Mouse (Mus musculus) hindbrain, embryonic 16.5 days (tissue): ENCODE results near the gene Sart1. TPM values are rescaled to one million over a fixed set of nuclear protein-coding genes. Genes with fewer than 3 reads are reported as not detected.
"Not testable (repeated sequence)": the region's sequence is repeated elsewhere in the genome, so short reads cannot be mapped to it uniquely, and the experiment has no call there.

Experiments used
- ATAC-seq: fragments of 200-750 bp; cut with Nextera tagmentation; 2 replicates; pipeline ENCODE4 v1.8.0; 2017; ENCODE audit warnings: moderate TSS enrichment, moderate library complexity
- H3K27ac ChIP-seq: fragments of 300-500 bp; sonication (generic); 2 replicates; pipeline ENCODE4 v1.5.1; 2014; ENCODE audit warnings: low read depth, mild to moderate bottlenecking, control low read depth, low read length, moderate library complexity
- H3K27me3 ChIP-seq: fragments of 300-500 bp; sonication (generic); replicated peaks from 2 replicates; pipeline ENCODE4 v1.6.1; 2014; ENCODE audit warnings: low read length; ENCODE audit not compliant: control insufficient read depth, insufficient read depth
- H3K36me3 ChIP-seq: fragments of 300-500 bp; sonication (generic); 2 replicates; pipeline ENCODE4 v1.6.1; 2014; ENCODE audit warnings: mild to moderate bottlenecking, low read length, moderate library complexity, mixed read lengths; ENCODE audit not compliant: control insufficient read depth, insufficient read depth
- H3K4me1 ChIP-seq: fragments of 300-500 bp; sonication (generic); 2 replicates; pipeline ENCODE4 v1.6.1; 2014; ENCODE audit warnings: low read depth, low read length; ENCODE audit not compliant: control insufficient read depth, insufficient read depth
- H3K4me2 ChIP-seq: fragments of 300-500 bp; sonication (generic); 2 replicates; pipeline ENCODE4 v1.6.1; 2014; ENCODE audit warnings: mild to moderate bottlenecking, low read length, control low read depth, moderate library complexity
- H3K4me3 ChIP-seq: fragments of 300-500 bp; sonication (generic); 2 replicates; pipeline ENCODE4 v1.5.1; 2014; ENCODE audit warnings: mild to moderate bottlenecking, low read length, control low read depth, moderate library complexity
- H3K9ac ChIP-seq: fragments of 300-500 bp; sonication (generic); 2 replicates; pipeline ENCODE4 v1.6.1; 2014; ENCODE audit warnings: low read depth, mild to moderate bottlenecking, control low read depth, low read length, moderate library complexity
- H3K9me3 ChIP-seq: fragments of 300-500 bp; sonication (generic); 2 replicates; pipeline ENCODE4 v1.6.1; 2014; ENCODE audit warnings: mild to moderate bottlenecking, low read length, moderate library complexity; ENCODE audit not compliant: control insufficient read depth
- WGBS: fragments of 180-500 bp; shearing (Covaris S2); extraction: QIAGEN DNeasy Blood & Tissue Kit; methylation state at CpG from one replicate; pipeline ENCODE4 v1.1.7; 2014; 5-methylcytosine and 5-hydroxymethylcytosine counted together
- polyA plus RNA-seq: library from polyadenylated mRNA; unstranded; fragments of >200 nt; fragmentation: Nextera tagmentation; extraction: Ambion mirVana; gene quantifications from 2 replicates; pipeline ENCODE4 v1.2.1, GENCODE M21; 2015

The Sart1 gene
- polyA plus RNA-seq, 1 experiment from 2014 or later: 66.0 TPM

DNA sequence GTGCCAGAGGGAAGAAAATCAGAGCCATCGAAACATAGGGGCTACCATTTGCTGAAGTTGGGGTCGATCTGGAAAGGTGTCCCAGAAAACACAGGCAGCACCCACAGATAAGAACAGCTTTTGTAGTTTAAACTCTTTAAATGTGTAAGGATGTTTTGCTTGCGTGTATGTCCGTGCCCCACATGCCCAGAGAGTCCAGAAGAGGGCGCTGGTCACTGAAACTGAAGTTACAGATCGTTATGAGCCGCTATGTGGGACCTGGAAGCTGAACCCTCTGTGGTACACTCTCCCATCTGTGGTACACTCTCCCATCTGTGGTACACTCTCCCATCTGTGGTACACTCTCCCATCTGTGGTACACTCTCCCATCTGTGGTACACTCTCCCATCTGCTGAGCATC, 18.6 kb upstream of the Sart1 start:
- WGBS: 15% methylated on average over 7 of the region's 7 CpGs
- H3K4me3 ChIP-seq: peak overlapping the region; percentile 60
- no peaks in the 10 kb centered on the region for H3K36me3 ChIP-seq
- peak overlapping the region; percentile 73 for H3K4me2 ChIP-seq
- H3K9ac ChIP-seq: peak overlapping the region; percentile 73
- no peaks in the 10 kb centered on the region for H3K27me3 ChIP-seq
- ATAC-seq: peak; percentile 50; the same call in 1 of the 2 replicates
- peak overlapping the region; percentile 85 for H3K27ac ChIP-seq
- peaks cover 13% of the 10 kb centered on the region for H3K4me1 ChIP-seq
- H3K9me3 ChIP-seq: no peaks in the 10 kb centered on the region

DNA sequence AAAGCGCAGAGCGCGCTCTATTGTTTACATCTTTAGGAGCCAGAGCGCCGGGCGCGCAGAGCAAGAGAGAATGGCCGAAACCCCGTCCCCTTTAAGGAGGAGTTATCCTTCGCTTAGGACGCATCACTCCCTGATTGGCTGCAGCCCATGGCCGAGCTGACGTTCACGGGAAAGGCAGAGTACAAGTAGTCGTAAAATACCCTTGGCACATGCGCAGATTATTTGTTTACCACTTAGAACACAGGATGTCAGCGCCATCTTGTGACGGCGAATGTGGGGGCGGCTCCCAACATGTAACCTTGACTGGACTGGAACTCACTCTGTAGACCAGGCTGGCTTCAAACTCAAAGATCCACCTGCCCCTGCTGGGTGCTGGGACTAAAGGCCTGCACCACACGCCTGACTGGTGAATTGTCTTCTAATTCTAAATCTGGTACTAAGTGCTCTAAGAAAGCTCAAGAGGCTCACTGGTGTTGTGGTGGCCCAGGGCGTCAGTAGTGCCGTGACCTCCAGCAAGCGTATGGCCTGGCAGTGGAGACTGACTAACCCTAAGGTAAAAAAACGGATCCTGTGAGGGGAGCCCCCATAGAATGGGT, 18.1 kb upstream of the Sart1 start:
- Histone ChIP-seq H3K4me3 (peak overlapping the region; percentile 60), H3K4me1 (peaks cover 13% of the 10 kb centered on the region), H3K27ac (peak overlapping the region; percentile 85), H3K9ac (peak overlapping the region; percentile 73), H3K4me2 (peak overlapping the region; percentile 73)
- H3K27me3 ChIP-seq, H3K9me3 ChIP-seq, H3K36me3 ChIP-seq: not testable (repeated sequence)
- 12% methylated on average over 20 of the region's 25 CpGs for WGBS
- peak; percentile 87 for ATAC-seq

DNA sequence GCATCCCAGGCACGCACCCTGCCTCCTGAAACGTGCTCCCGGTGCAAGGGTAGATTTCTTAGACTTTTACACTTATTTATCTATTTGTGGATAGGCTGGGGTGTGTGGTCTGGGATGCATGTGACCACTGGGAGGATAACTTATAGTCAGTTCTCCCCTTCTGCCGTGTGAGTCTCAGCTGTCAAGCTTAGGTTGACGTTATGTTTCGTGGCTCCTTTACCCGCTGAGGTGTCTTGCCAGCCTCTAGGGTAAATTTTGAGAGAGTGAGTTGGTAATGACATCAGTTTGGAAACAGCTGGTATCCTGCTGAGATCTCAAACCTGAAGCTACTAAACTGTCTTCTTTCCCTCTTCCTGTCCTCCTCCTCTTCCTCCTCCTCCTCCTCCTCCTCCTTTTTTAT, 17.4 kb upstream of the Sart1 start:
- H3K27ac ChIP-seq: peak overlapping the region; percentile 31; the same call in 1 of the 2 replicates
- H3K9me3 ChIP-seq: no peaks in the 10 kb centered on the region
- H3K4me2 ChIP-seq: peak overlapping the region; percentile 56
- 27% methylated on average over 7 of the region's 7 CpGs for WGBS
- no peaks in the 10 kb centered on the region for H3K27me3 ChIP-seq
- H3K36me3 ChIP-seq: no peaks in the 10 kb centered on the region
- ATAC-seq: no peak
- H3K4me3 ChIP-seq: peak overlapping the region; percentile 34
- peak overlapping the region; percentile 46; the same call in 1 of the 2 replicates for H3K9ac ChIP-seq
- H3K4me1 ChIP-seq: peaks cover 13% of the 10 kb centered on the region

DNA sequence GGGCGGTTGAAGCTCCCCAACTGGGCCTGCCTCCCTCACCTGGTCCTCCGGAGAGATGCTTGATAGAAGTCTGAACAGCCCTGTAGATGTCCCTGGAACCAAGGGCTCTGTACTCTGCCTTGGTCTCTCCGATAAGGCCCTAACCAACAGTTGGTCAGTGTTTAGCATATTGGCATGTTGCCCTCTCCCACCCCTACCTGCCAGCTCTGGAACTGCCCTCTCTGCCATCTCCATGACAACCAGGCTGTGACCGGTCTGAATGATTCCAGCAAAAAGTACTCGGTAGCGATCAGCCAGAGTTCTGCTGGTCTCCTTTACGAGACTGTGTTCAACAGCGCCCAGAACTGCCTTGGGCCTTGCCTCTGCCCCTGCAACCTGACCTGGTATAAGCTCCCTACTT, 13.8 kb upstream of the Sart1 start, which contains the start of gene Tsga10ip:
Tsga10ip (minus strand) TSS at position 234 of the 400 bp plus-strand sequence.
- WGBS: 70% methylated on average over 8 of the region's 8 CpGs
- H3K4me3 ChIP-seq: no peak within 1 kb of the TSS
- H3K9ac ChIP-seq: no peak within 1 kb of the TSS
- H3K4me2 ChIP-seq: no peak within 1 kb of the TSS
- no peaks in the 10 kb centered on the region for H3K9me3 ChIP-seq
- no peak within 1 kb of the TSS for H3K27ac ChIP-seq
- no peaks in the 10 kb centered on the region for H3K27me3 ChIP-seq
- no peak for ATAC-seq
- peaks cover 5% of the 10 kb centered on the region for H3K4me1 ChIP-seq
- no peaks in the 10 kb centered on the region for H3K36me3 ChIP-seq

DNA sequence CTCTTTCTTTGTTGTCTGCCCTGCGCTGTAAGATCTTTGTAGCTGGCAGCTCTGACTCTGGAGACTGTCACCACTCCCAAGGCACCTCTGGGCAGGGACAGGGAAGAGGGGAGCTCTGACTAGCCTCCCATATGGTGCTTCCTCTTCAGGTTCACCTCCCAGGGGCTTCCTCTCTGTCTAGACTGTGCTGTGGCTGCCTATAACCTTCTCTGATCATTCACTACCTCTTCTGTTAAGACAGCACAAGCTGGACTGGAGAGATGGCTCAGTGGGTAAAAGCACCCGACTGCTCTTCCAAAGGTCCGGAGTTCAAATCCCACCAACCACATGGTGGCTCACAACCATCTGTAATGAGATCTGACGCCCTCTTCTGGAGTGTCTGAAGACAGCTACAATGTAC, 12.6 kb upstream of the Sart1 start:
- H3K27me3 ChIP-seq, H3K4me1 ChIP-seq, ATAC-seq, H3K36me3 ChIP-seq, H3K9me3 ChIP-seq, H3K9ac ChIP-seq, H3K27ac ChIP-seq, H3K4me3 ChIP-seq, H3K4me2 ChIP-seq: not testable (repeated sequence)
- WGBS: 67% methylated on average over 4 of the region's 4 CpGs

DNA sequence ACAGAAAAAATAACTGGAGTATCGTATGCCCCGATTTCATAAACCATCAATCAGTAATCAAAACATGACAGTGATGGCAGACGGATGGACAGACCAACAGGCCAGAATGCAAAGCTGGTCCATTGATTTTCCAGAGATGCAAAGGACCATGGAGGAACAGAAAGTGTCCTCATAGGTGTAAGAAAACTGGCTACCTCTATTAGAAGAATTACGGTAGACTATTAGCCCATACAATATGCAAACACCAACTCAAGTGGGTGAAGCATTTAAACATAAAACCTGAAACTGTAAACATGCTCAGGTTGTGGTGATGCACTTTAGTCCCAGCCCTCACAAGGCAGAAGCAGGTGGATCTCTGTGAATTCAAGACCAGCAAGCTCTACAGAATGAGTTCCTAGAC, 6.9 kb upstream of the Sart1 start:
- no peak for ATAC-seq
- Histone ChIP-seq H3K9me3 (no peaks in the 10 kb centered on the region), H3K27me3 (no peaks in the 10 kb centered on the region), H3K9ac (no peak overlapping the region), H3K36me3 (no peaks in the 10 kb centered on the region), H3K4me3 (no peak overlapping the region), H3K4me2 (no peak overlapping the region), H3K4me1 (no peaks in the 10 kb centered on the region; the same call in 1 of the 2 replicates), H3K27ac (no peak overlapping the region)
- 75% methylated on average over 4 of the region's 4 CpGs for WGBS

DNA sequence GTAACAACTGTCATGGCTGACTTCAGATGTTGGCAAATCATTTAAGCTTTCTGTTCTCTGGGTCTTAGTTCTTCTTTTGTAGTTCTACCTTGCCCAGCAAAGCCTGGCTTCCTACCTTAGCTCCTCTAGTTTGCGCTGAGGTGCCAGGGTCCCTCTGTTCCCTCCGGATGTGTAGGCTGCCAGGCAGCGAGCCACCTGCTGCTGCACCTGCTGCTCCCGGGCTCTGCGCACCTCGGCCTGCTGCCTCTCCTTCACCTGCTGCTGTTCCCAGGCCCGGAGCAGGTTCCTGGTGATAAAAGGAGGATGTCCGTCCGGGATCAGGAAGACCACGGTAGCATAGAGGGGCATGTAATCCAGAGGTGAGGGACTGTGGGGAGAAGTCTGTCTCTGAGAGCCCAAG, 5.7 kb upstream of the Sart1 start:
- H3K9ac ChIP-seq: no peak overlapping the region

DNA sequence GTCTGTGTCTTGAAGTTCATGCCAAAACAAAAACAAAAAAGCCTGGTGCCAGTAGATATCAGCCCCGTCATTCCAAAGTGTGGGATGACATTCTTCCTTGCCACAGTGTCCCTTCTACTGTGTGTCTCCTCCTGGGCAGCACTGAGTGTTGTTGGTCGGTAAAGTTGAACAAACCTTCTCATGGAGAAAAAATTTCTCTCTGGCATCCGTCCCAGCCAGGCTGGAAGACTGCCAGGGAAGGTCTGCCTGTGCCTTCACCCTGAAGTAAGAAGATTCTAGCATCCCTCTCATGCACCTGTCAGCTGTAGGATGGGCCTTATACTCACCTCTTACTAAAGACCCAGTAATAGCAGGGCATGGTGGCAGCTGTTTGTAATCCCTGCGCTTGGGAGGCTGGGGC, 4.4 kb upstream of the Sart1 start:
- no peak for ATAC-seq

More for the DNA sequence above, 5.7 kb upstream of the Sart1 start:
- H3K4me3 ChIP-seq: no peak overlapping the region
- 58% methylated on average over 10 of the region's 10 CpGs for WGBS
- no peaks in the 10 kb centered on the region for H3K9me3 ChIP-seq
- no peak overlapping the region for H3K27ac ChIP-seq
- ATAC-seq: no peak
- no peak overlapping the region for H3K4me2 ChIP-seq
- no peaks in the 10 kb centered on the region for H3K36me3 ChIP-seq
- no peaks in the 10 kb centered on the region for H3K27me3 ChIP-seq
- peaks cover 12% of the 10 kb centered on the region for H3K4me1 ChIP-seq

GRCm38 (mm10) chr19:5390416-5390815, 1.9 kb upstream of the Sart1 start:
- Histone ChIP-seq H3K4me2 (no peak overlapping the region; the same call in none of the 2 replicates), H3K4me1 (peaks cover 28% of the 10 kb centered on the region), H3K9ac (no peak overlapping the region), H3K27ac (no peak overlapping the region), H3K9me3 (no peaks in the 10 kb centered on the region), H3K4me3 (no peak overlapping the region), H3K27me3 (no peaks in the 10 kb centered on the region), H3K36me3 (no peaks in the 10 kb centered on the region; the same call in 1 of the 2 replicates)
- 85% methylated on average over 8 of the region's 8 CpGs for WGBS
- no peak for ATAC-seq

More for the DNA sequence above, 4.4 kb upstream of the Sart1 start:
- Histone ChIP-seq H3K27me3 (no peaks in the 10 kb centered on the region), H3K9me3 (no peaks in the 10 kb centered on the region), H3K4me2 (no peak overlapping the region), H3K27ac (no peak overlapping the region), H3K36me3 (no peaks in the 10 kb centered on the region), H3K4me3 (no peak overlapping the region), H3K9ac (no peak overlapping the region), H3K4me1 (peaks cover 14% of the 10 kb centered on the region)
- WGBS: 48% methylated on average over 4 of the region's 4 CpGs
